Mouse (Mus musculus): ENCODE measurements at regions not wholly inside any gene's neighbourhood (a gene's known extent, or its start where the extent isn't known, plus 50 kb on each side); places are given as distances from the start of the nearest gene placed in this dataset.

- no peak for DNase-seq (ENCODE audit: low spot score)
These were observed 54.5 kb upstream of the Ccnd1 start for GRCm38 (mm10) chr7:144994229-144994628.

- DNase-seq (ENCODE audit: low spot score) = no peak
These were observed 53.8 kb upstream of the Ccnd1 start for GRCm38 (mm10) chr7:144993566-144993965.

- no peak for DNase-seq (ENCODE audit: low spot score)
These were observed 52.0 kb upstream of the Ccnd1 start for GRCm38 (mm10) chr7:144991760-144992159.
